Mouse (Mus musculus) lung, postnatal 0 days (tissue): ENCODE results near the gene Osmr.

Experiments used
- CTCF ChIP-seq: IDR thresholded peaks from 2 replicates; pipeline ENCODE4 v1.5.1; 2016; ENCODE audit warnings: antibody characterized with exemption, mild to moderate bottlenecking
- EP300 ChIP-seq: IDR thresholded peaks from 2 replicates; pipeline ENCODE4 v1.6.1; 2016; ENCODE audit warnings: antibody characterized with exemption, mild to moderate bottlenecking, control low read depth

DNA sequence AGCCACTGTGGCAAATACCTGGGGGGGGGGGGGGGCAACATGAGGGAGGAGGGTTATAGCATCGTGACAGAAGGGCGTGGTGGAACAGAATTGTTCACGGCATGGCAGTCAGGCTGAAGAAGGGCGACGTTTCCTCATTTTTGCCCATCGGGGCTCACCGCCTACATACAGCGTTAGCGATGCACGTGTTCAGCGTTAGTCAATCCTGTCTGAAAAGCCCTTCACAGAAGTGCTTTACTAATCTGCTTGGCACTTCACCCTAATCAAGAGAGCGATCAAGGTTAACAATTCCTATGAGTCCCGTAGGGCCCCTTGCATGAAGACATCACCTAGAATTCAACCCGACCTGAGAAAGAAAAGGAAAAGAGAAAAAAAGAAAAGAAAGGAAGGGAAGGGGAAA, 34.3 kb upstream of the Osmr start:
- TF ChIP-seq CTCF, result no peak
- 0 out of 2 replicates have a peak, but pooled peaks have one; percentile 9 for TF ChIP-seq EP300
